Mouse (Mus musculus): ENCODE results near the gene Slc17a9. TPM values are rescaled to one million over a fixed set of nuclear protein-coding genes. Genes with fewer than 3 reads are reported as not detected.
"Not testable (repeated sequence)": the region's sequence is repeated elsewhere in the genome, so short reads cannot be mapped to it uniquely, and the experiment has no call there.

Gene Slc17a9
- polyA plus RNA-seq, 1 experiment from 2014 or later = 0.40 TPM

DNA sequence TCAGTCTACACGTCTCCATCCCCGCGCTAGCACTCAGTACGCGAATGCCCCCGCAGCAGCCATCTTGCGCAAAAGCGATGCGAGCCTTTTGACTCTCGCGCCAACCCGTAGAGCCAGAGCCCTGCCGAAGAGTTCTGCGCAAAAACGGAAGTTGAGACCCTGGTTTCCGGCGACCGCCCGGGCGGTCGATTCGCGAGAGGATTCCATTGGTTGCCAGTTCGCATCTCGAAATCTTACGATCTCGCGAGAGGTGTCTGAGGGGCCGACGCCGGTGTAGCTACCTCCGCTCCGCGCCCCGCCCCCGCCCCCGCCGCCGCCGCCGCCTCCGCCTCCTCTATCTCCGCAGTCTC lies 15.2 kb upstream of the Slc17a9 start, which contains the start of the genes Dido1 and Gid8:
TSS of gene Dido1 (minus strand) at position 77 of the 350 bp plus-strand sequence.
TSS of gene Gid8 (plus strand) at position 195 of the 350 bp plus-strand sequence.
- WGBS = under 1% methylated on average over 43 of the region's 43 CpGs
- peak within 1 kb of the TSS; percentile 91 for H3K27ac ChIP-seq (ENCODE audit: low read length)
- H3K9me3 ChIP-seq (ENCODE audit: low read length) = no peaks in the 10 kb centered on the region
- H3K4me2 ChIP-seq (replicated peaks; ENCODE audit: low read depth, low read length) = peak within 1 kb of the TSS; percentile 94
- H3K36me3 ChIP-seq (ENCODE audit: insufficient read depth, low read length) = peaks cover 10% of the 10 kb centered on the region
- H3K9ac ChIP-seq (replicated peaks; ENCODE audit: low read length) = peak within 1 kb of the TSS; percentile 98
- no peaks in the 10 kb centered on the region for H3K27me3 ChIP-seq (ENCODE audit: insufficient read depth, low read length)
- H3K4me3 ChIP-seq (ENCODE audit: low read length) = peak within 1 kb of the TSS; percentile 72
- H3K4me1 ChIP-seq (ENCODE audit: insufficient read depth, low read length) = peaks cover 25% of the 10 kb centered on the region
- peak; percentile 92 for ATAC-seq (ENCODE audit: low FRiP score, low TSS enrichment)

DNA sequence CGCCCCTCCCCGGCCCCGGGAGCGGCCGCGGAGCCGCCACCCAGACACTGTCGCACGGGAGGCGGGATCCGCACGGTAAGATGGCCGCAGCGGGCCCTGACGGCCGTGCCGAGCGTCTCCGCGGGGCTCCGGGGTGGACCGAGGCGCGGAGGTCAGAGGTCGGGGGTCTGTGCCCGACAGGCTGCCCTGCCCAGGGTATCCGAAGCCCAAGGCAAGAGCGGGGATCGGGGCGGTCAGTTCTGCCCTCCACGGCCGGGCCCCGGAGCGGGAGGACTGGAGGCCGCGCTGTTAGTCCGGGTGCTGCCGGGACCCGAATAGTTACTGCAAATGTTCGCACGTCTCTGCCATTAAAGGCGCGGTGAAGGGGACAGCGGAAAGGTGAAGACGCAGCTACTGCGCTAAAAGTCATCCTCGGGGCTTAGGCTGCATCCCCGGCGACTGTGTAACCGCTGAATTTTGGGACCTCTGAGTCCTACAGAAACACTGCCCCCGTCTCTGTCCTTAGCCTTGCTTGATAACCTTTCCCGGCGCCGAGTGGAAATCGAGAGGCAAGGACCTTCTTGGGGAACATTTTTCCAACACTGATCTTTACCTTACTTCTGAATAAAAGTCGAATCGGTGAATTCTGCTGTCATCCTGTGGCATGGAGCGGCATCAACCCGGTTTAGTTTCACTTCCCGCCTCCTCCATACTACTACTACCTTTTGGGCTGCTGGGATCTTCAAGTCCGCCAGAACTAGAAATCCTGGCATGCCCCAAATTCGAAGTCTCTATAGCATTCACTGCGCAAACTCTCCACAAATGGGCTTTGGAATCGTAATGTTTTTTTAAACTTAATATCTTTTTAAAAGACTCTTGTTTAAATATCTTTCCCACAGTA lies 14.5 kb upstream of the Slc17a9 start:
- Histone ChIP-seq H3K9ac (replicated peaks; ENCODE audit: low read length) (peak overlapping the region; percentile 91), H3K4me3 (ENCODE audit: low read length) (peak overlapping the region; percentile 72), H3K27me3 (ENCODE audit: insufficient read depth, low read length) (no peaks in the 10 kb centered on the region), H3K4me1 (ENCODE audit: insufficient read depth, low read length) (peaks cover 19% of the 10 kb centered on the region), H3K9me3 (ENCODE audit: low read length) (no peaks in the 10 kb centered on the region), H3K36me3 (ENCODE audit: insufficient read depth, low read length) (peaks cover 10% of the 10 kb centered on the region), H3K27ac (ENCODE audit: low read length) (peak overlapping the region; percentile 77), H3K4me2 (replicated peaks; ENCODE audit: low read depth, low read length) (peak overlapping the region; percentile 77)
- WGBS = 1% methylated on average over 64 of the region's 64 CpGs
- ATAC-seq (ENCODE audit: low FRiP score, low TSS enrichment) = no peak; the same call in none of the 2 replicates

DNA sequence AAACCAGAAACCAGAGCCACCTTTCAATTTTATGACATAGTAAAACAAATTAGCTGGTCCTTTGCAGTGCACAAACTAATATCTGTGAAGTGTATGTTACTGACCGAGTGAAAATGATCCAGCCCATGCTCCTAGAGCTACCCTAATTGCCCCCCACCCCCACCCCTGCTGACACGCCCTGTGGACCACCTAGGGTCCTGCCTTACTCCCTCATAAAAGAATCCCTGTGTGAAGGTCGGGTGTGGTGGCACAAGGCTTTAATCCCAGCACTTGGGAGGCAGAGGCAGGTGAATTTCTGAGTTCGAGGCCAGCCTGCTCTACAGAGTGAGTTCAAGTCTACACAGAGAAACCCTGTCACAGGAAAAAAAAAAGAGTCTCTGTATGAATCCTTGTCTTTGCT lies 13.5 kb upstream of the Slc17a9 start:
- H3K27me3 ChIP-seq (ENCODE audit: insufficient read depth, low read length) = no peaks in the 10 kb centered on the region
- H3K9me3 ChIP-seq (ENCODE audit: low read length) = no peaks in the 10 kb centered on the region
- H3K4me2 ChIP-seq (replicated peaks; ENCODE audit: low read depth, low read length) = peak overlapping the region; percentile 77
- peaks cover 19% of the 10 kb centered on the region for H3K4me1 ChIP-seq (ENCODE audit: insufficient read depth, low read length)
- H3K27ac ChIP-seq (ENCODE audit: low read length) = no peak overlapping the region
- 55% methylated on average over 4 of the region's 4 CpGs for WGBS
- H3K4me3 ChIP-seq (ENCODE audit: low read length) = peak overlapping the region; percentile 72
- ATAC-seq (ENCODE audit: low FRiP score, low TSS enrichment) = no peak
- H3K36me3 ChIP-seq (ENCODE audit: insufficient read depth, low read length) = peaks cover 14% of the 10 kb centered on the region
- H3K9ac ChIP-seq (replicated peaks; ENCODE audit: low read length) = peak overlapping the region; percentile 91

DNA sequence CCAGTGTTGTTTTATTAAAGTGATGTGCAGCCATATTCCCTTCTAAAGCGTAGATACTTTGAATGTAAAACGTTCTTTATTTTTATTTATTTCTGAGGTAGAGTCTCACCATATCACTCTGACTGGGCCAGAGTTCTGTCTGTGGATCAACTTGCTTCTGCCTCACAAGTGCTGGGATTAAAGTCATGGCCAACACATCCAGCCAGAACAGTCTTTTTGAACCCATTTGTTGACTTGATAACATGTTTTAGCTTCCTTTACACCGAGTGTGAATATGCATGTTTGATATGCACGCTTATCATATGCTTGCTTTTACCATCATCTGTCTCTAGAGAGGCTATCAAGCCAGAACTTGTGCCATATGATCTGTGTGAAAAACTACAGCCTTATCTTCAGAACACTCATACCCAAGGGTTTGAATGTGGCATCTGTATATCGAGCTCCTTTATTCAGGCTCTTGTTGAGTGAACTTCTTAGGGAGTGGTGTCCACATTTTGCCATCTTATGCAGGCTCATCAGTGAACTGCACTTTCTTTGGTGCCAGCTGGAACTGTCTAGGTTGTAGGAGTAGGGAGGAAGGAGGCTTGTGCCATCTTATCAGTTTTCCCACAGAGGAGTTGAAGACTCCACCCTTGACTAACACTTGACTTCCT lies 12.9 kb upstream of the Slc17a9 start:
- 90% methylated on average over 5 of the region's 5 CpGs for WGBS
- no peak overlapping the region for H3K4me2 ChIP-seq (replicated peaks; ENCODE audit: low read depth, low read length)
- no peak for ATAC-seq (ENCODE audit: low FRiP score, low TSS enrichment)
- no peak overlapping the region for H3K9ac ChIP-seq (replicated peaks; ENCODE audit: low read length)
- no peaks in the 10 kb centered on the region for H3K9me3 ChIP-seq (ENCODE audit: low read length)
- peaks cover 19% of the 10 kb centered on the region for H3K4me1 ChIP-seq (ENCODE audit: insufficient read depth, low read length)
- H3K4me3 ChIP-seq (ENCODE audit: low read length) = no peak overlapping the region
- peaks cover 19% of the 10 kb centered on the region for H3K36me3 ChIP-seq (ENCODE audit: insufficient read depth, low read length)
- no peak overlapping the region for H3K27ac ChIP-seq (ENCODE audit: low read length)
- H3K27me3 ChIP-seq (ENCODE audit: insufficient read depth, low read length) = no peaks in the 10 kb centered on the region

DNA sequence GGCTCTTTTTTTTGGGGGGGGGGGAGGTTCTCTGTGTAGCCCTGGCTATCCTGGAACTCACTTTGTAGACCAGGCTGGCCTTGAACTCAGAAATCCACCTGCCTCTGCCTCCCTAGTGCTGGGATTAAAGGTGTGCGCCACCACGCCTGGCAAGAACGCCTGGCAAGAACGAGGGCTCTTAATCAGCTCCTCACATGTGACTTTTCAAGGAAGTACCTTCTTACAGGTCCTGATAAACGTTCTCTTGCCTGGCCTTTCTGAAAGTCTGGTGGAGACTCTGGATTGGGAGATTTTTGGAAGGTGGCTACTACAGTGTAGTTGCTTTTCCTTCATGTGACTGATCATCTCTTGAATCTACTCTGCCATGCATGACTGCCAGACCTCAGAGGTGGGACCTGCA lies 2.3 kb upstream of the Slc17a9 start:
- Histone ChIP-seq H3K4me1 (ENCODE audit: insufficient read depth, low read length) (peaks cover 17% of the 10 kb centered on the region), H3K36me3 (ENCODE audit: insufficient read depth, low read length) (peaks cover 56% of the 10 kb centered on the region)
- 90% methylated on average over 5 of the region's 5 CpGs for WGBS
- not testable (repeated sequence) for ATAC-seq (ENCODE audit: low FRiP score, low TSS enrichment); H3K4me3 ChIP-seq (ENCODE audit: low read length); H3K9me3 ChIP-seq (ENCODE audit: low read length); H3K4me2 ChIP-seq (replicated peaks; ENCODE audit: low read depth, low read length); H3K27ac ChIP-seq (ENCODE audit: low read length); H3K9ac ChIP-seq (replicated peaks; ENCODE audit: low read length); H3K27me3 ChIP-seq (ENCODE audit: insufficient read depth, low read length)

DNA sequence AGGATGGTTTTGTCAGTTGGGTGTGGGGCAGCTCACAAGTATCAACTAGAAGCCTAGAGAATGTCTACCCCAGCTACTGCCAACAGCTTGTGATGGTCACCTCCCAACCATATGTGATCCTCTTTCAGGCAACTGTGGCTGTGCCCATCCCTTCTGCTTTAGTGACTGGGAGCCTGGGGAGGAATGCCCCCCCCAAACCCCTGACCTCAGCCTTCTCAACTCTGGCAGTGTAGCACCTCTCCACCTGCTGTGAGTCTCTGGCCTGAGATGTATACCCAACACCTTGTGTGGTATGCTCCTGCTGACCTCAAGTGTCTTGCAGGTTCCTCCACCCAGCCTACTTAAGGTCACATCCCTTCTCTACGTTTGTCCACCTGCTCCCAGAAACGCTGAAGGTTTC lies 1.2 kb upstream of the Slc17a9 start:
- H3K9ac ChIP-seq (replicated peaks; ENCODE audit: low read length) = no peak overlapping the region
- peaks cover 17% of the 10 kb centered on the region for H3K4me1 ChIP-seq (ENCODE audit: insufficient read depth, low read length)
- no peak overlapping the region for H3K4me2 ChIP-seq (replicated peaks; ENCODE audit: low read depth, low read length)
- 52% methylated on average over 2 of the region's 2 CpGs for WGBS
- no peak overlapping the region for H3K27ac ChIP-seq (ENCODE audit: low read length)
- no peak overlapping the region for H3K4me3 ChIP-seq (ENCODE audit: low read length)
- peaks cover 48% of the 10 kb centered on the region for H3K36me3 ChIP-seq (ENCODE audit: insufficient read depth, low read length)
- no peaks in the 10 kb centered on the region; the same call in 1 of the 2 replicates for H3K27me3 ChIP-seq (ENCODE audit: insufficient read depth, low read length)
- no peaks in the 10 kb centered on the region for H3K9me3 ChIP-seq (ENCODE audit: low read length)
- no peak for ATAC-seq (ENCODE audit: low FRiP score, low TSS enrichment)

DNA sequence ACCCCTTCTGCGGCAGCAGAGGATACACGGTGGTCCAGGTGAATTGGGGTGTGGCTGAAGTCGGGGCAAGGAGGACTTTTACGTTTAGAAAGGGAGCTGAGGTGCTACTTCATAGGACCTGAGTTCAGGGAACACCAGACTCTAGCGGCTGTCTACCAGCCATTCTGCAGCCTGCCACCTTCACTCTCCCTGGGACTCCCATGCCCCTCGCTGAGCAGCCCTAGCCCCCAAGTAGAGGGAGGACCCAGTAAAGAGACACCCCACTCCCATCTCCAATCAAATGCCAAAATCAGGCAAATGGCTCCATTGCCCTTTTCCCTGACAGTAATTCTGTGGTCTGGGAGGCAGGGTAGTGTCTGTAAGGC lies 333 bp downstream of the Slc17a9 start:
- WGBS = 4% methylated on average over 6 of the region's 6 CpGs
- peaks cover 17% of the 10 kb centered on the region for H3K4me1 ChIP-seq (ENCODE audit: insufficient read depth, low read length)
- H3K27ac ChIP-seq (ENCODE audit: low read length) = no peak overlapping the region
- peaks cover 35% of the 10 kb centered on the region for H3K36me3 ChIP-seq (ENCODE audit: insufficient read depth, low read length)
- H3K4me2 ChIP-seq (replicated peaks; ENCODE audit: low read depth, low read length) = peak overlapping the region; percentile 56
- H3K27me3 ChIP-seq (ENCODE audit: insufficient read depth, low read length) = no peaks in the 10 kb centered on the region; the same call in 1 of the 2 replicates
- peak; percentile 35; the same call in 1 of the 2 replicates for ATAC-seq (ENCODE audit: low FRiP score, low TSS enrichment)
- H3K4me3 ChIP-seq (ENCODE audit: low read length) = peak overlapping the region; percentile 33
- H3K9ac ChIP-seq (replicated peaks; ENCODE audit: low read length) = peak overlapping the region; percentile 44
- no peaks in the 10 kb centered on the region for H3K9me3 ChIP-seq (ENCODE audit: low read length)

DNA sequence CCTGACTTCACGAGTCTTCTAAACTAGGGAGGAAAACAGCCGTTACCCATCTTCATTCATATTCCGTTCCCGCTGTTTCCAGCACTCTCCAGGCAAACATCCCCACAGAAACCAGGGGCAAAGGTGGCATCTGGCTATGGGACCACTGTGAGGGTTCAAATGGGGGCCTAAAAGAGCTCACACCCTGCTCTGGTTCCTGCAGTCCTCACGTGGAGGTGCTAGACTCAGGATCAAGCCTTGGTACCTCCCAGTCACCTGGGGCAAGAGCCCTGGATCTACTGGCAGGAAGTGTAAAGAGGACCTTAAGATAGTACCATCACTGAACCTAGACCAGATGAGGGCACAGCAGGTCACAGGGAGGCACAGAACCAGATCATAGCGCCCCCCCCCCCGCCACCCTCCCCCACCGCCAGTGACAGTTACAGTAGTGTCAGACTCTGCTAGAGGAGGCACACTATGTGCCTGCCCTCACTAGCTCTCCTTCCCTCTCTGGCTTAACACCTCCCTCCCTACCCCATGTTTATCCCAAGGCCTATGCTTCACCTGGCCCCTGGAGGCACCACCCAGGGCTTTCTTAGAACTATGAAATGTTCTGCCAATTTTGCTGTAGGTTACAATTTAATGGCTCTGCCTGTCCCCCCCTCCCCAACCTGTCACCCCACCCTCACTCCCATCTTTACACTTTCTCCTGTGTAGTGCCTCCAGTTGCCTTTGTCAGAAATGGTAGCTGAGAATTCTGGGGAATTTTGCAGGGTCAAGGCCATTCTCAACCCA lies 980 bp downstream of the Slc17a9 start:
- H3K9me3 ChIP-seq (ENCODE audit: low read length) = no peaks in the 10 kb centered on the region
- no peak overlapping the region for H3K4me2 ChIP-seq (replicated peaks; ENCODE audit: low read depth, low read length)
- H3K36me3 ChIP-seq (ENCODE audit: insufficient read depth, low read length) = peaks cover 29% of the 10 kb centered on the region
- peaks cover 17% of the 10 kb centered on the region for H3K4me1 ChIP-seq (ENCODE audit: insufficient read depth, low read length)
- WGBS = 34% methylated on average over 7 of the region's 8 CpGs
- H3K9ac ChIP-seq (replicated peaks; ENCODE audit: low read length) = no peak overlapping the region
- H3K4me3 ChIP-seq (ENCODE audit: low read length) = no peak overlapping the region
- no peaks in the 10 kb centered on the region; the same call in 1 of the 2 replicates for H3K27me3 ChIP-seq (ENCODE audit: insufficient read depth, low read length)
- no peak for ATAC-seq (ENCODE audit: low FRiP score, low TSS enrichment)
- no peak overlapping the region for H3K27ac ChIP-seq (ENCODE audit: low read length)

DNA sequence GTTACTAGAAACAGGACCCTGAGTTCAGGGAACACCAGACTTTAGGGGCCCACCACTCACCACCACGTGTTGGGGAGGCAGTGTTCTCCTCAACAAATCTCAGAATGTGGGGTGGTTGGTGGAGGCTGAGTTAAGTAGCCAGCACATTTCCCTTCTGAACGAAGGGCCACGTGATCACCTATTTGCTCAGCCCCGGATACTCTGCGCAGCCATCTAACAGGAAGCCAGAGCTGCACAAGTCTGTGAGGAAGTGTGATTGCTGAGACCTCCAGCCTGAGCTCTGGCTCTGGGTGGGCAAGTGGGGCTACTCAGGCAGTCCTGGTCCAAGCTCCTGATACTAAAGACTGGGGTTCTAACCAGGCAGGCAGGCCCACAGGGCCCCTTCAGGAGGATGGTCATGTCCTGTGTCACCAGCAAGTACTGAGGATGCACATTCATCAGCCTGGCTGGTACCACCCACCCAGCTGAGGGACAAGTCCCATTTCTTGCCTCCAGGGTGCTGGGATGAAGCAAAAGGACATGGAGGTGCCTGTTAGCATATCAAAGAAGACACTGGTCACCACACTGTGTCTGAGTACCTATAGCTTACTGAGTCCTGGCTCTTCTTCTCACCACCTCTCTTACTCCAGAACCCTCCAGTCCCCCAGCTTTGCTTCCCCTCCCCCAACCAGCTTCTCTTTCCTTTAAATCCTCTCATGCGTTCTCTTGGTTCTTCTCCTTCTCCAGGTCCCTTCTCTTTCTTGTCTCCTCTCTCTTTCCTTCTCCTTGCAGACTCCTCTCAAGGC lies 1.8 kb downstream of the Slc17a9 start:
- H3K27me3 ChIP-seq (ENCODE audit: insufficient read depth, low read length) = no peaks in the 10 kb centered on the region; the same call in 1 of the 2 replicates
- H3K4me3 ChIP-seq (ENCODE audit: low read length) = no peak overlapping the region
- H3K27ac ChIP-seq (ENCODE audit: low read length) = no peak overlapping the region
- H3K4me1 ChIP-seq (ENCODE audit: insufficient read depth, low read length) = peaks cover 17% of the 10 kb centered on the region
- H3K4me2 ChIP-seq (replicated peaks; ENCODE audit: low read depth, low read length) = no peak overlapping the region
- H3K9ac ChIP-seq (replicated peaks; ENCODE audit: low read length) = no peak overlapping the region
- peaks cover 21% of the 10 kb centered on the region for H3K36me3 ChIP-seq (ENCODE audit: insufficient read depth, low read length)
- WGBS = 65% methylated on average over 6 of the region's 6 CpGs
- no peak for ATAC-seq (ENCODE audit: low FRiP score, low TSS enrichment)
- H3K9me3 ChIP-seq (ENCODE audit: low read length) = no peaks in the 10 kb centered on the region
